Mouse (Mus musculus) small intestine, adult 2 months (tissue): ENCODE data around the gene Pa2g4.

ENCODE experiments used
- CTCF ChIP-seq: fragments of 200-500 bp; IDR thresholded peaks from 2 replicates; pipeline ENCODE4 v1.5.1; 2012; ENCODE audit warnings: low read depth, mild to moderate bottlenecking, control low read depth, inconsistent platforms, low read length, moderate library complexity, mixed read lengths; ENCODE audit not compliant: insufficient replicate concordance, insufficient read length; ENCODE audit errors: extremely low read depth
- POLR2A ChIP-seq: fragments of 200-500 bp; IDR thresholded peaks from 2 replicates; pipeline ENCODE4 v1.6.1; 2012; ENCODE audit warnings: low read depth, mild to moderate bottlenecking, control low read depth, inconsistent platforms, low read length, moderate library complexity

GRCm38 (mm10) chr10:128587120-128587519, 21.3 kb upstream of the Pa2g4 start:
- TF ChIP-seq CTCF (no peak), POLR2A (no peak)
